Mouse (Mus musculus): Measurements from ENCODE around the gene Wbp4.

DNA sequence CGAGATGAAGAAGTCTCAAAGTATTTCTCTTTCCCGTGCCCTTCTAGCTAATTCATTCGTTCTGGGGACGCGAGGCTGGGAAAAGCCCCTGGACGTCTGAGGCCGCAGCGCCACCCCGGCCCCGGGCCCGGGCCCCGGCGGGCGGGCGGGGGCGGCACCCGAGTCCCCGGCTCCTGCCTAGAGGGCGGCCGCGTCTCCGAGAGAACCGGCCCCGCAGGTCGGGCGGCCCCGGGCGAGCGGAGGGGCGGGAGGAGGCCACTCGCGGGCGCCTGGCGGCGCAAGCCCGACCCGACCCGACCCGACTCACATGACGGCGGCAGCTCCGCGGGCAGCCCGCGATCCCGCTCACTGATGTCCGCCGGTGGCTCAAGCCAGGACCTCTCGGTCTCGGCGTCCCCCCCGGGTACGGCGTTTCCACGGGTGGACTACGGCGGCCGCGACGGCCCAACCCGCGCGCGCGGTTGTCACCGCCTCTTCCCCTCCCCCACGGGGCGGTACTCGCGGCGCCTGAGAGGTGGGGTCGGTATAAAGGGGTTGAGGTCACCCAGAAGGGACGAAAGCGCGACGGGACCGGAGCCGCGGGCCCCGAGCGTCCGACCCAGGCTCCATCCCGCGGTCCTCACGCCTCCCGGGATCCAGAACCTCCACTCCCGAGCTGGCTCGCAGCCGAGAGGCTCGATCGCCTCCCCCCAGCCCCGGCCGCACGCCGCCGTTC is 539 bp downstream of the Wbp4 start, which contains the start of gene Elf1:
- TF ChIP-seq POLR2A (IDR thresholded peaks at IDR 0.05; ENCODE audit: borderline replicate concordance, extremely low read depth, insufficient read depth, insufficient read length, poor library complexity, severe bottlenecking) = peak; percentile 59; the same call in 1 of the 2 replicates
- TF ChIP-seq CTCF (IDR thresholded peaks at IDR 0.05; ENCODE audit: borderline replicate concordance, extremely low read depth, insufficient read depth, insufficient read length) = no peak

Data from brain, embryonic 14.5 days (tissue).